Mouse (Mus musculus): ENCODE measurements around the gene Pik3r6.

Gene Pik3r6

DNA sequence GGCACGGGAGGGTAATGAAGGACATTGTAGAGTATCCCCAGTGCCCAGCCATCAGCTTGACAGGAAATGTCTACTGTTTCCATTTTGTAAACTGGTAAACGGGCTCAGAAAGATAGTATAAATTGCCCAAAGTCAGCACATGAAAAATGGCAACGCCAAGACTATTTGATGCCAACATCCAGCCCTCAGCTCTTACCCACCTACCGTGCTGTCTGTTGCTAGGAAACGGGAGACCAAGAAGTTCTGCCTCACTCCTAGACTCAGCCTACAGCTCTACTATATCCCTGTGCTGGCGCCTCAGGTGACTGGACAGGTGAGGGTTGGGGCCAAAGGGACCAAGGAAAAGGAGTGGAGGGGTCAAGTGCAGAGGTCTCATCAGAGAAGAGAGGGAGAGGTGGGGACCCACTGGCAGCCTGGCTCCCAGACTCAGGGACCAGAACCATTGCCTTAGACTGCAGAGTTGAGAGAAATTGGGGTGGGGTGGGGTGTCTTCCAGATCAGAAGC is 31.2 kb downstream of the Pik3r6 start:
- DNase-seq (ENCODE audit: inconsistent ontology term) = no peak

DNA sequence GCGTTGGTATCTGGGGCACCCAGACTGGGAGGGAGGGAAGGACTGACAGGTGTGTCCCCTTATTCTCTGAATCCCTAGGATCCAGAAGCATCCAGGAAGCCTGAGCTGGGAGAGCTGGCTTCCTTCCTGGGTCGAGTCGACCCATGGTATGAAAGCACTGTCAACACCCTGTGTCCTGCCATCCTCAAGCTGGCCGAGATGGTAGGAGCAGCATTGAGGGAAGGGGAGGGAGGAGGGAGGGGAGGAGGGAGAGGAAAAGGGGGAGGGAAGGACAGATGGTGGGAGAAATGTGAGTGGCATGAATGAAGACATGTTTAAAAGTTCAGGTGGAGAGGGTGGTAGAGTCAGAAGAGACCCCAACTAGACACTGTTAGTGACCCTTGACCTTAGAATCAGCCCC is 33.2 kb downstream of the Pik3r6 start:
- DNase-seq (ENCODE audit: inconsistent ontology term) = no peak

DNA sequence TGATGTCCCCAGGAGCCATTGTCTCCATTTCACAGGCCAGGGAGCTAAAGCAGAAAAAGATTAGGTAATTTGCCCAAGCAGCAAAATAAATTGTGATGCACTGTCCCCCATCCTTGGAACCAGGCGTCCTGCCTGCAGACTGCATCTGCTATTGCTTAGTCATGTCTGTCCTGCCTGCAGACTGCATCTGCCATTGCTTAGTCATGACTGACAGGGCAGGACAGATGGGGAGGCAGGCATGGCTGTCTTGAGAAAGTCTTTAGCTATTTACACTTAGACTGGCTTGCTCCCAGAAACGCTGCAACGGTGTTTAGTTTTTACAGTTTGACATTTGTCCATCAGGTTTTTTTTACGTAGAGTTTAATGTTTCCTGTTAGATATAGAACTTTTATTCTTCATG is 33.6 kb downstream of the Pik3r6 start:
- DNase-seq (ENCODE audit: inconsistent ontology term) = peak; percentile 20

DNA sequence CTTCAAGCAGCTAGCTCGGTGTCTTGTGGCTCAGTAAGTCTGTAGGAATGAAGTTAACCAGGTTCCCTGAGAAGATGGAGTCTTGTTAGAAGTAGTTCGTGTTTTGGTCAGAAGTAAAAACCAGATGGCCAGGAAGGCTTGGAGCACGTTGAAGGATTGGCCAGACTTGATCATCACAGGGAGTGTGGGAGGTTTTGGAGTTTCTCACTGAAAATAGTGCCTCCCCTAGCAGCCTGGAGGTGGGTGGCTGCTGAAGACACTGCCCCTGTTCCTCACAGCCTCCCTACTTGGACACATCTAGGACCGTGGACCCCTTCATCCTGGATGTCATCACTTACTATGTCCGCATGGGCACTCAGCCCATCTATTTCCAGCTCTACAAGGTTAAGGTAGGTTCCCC is 36.8 kb downstream of the Pik3r6 start:
- DNase-seq (ENCODE audit: inconsistent ontology term) = no peak

DNA sequence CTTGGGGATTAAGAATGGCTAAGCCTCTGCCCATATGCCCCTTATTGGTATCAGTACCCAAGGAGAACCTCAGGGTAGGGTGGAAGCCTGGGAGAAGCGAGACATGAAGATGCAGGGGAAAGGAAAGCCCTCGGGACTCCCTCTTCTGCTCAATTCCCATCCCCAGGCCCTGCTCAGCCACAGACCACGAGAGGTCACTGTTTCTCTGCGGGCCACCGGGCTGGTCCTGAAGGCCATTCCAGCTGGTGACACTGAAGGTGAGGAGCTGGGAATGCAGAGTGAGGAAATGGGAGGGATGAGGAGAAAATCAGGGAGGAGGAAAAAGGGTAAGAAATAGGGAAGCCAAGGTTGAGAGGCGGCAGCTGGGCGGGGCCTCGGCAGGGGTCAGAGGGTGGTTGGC is 41.7 kb downstream of the Pik3r6 start:
- DNase-seq (ENCODE audit: inconsistent ontology term) = peak; percentile 32

DNA sequence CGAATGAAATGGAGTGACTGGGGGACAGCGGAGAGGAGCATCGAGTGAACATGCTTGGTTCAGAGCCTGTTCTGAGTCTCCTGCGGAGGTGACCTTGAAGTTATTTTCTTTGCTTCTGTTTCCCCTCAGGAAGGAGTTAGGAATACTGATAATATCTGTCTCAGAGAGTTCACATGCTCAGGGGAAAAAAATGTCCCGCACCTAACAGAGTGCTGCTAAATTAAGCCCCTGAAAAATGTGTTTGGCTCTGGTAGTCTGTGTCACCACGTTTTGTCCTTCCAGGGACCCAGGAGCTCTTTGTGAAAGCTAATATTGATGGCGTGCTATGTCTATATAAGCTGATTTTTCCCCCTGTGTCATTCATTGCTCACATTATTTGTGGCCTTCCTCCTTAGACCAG is 42.4 kb downstream of the Pik3r6 start:
- DNase-seq (ENCODE audit: inconsistent ontology term) = no peak

DNA sequence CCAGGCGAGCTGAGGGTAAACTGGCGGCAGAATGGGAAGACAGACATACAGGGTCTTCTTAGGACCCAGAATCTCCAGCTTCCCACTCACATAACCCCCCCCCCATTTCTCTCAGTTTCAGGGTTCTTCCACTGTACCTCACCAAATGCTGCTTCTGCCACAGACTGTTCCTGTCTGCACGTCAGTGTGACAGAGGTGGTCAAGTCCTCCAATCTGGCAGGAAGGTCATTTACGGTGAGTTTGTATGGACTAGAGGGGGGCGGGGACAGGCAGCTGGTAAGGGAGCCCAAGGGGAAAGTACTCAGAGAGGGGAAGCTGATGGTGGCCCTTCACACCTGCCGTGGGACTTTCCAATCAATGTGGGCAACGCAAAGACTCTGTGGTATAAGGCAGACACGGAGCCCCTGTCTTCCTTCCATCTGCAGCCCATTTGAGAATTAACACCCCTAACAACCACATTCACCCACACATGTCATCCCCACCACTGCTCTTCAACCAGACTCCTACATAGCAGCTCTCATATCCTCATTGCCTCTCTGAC is 42.9 kb downstream of the Pik3r6 start:
- DNase-seq (ENCODE audit: inconsistent ontology term) = no peak

DNA sequence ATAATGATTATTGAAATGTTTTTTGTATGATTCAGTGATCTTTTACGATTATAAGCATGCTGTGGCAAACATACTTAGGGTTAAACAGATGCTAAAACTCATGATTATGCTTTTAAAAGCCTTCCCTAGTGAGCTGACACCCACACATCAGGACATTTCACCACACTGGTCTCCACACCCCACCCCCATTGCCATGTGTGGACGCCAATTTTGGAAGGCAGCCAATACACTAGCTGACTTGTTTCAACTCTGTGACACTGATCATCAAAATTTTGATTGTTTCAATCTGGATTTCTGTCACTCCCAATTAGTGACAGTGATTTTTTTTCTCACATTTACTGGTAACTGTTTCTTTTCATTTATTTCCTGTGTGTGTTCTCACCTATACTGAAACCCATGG is 44.7 kb downstream of the Pik3r6 start:
- DNase-seq (ENCODE audit: inconsistent ontology term) = no peak

DNA sequence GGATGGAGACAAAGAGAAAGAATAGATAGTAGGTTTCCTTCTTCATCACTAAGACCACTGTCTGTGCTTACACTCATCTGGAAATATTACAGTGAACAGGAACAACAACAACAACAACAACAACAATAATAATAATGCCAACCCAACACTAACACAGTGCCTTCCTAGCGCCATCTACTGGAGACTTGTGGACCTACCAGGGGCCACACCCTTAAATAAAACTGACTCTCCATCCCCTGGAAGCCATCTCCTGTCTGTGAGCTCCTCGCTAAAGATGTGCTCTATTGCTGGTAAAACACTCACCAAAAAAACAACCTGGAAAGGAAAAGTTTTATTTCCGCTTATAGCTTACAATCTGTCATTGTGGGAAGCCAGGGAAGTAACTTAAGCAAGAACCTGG is 46.8 kb downstream of the Pik3r6 start:
- no peak for DNase-seq (ENCODE audit: inconsistent ontology term)

DNA sequence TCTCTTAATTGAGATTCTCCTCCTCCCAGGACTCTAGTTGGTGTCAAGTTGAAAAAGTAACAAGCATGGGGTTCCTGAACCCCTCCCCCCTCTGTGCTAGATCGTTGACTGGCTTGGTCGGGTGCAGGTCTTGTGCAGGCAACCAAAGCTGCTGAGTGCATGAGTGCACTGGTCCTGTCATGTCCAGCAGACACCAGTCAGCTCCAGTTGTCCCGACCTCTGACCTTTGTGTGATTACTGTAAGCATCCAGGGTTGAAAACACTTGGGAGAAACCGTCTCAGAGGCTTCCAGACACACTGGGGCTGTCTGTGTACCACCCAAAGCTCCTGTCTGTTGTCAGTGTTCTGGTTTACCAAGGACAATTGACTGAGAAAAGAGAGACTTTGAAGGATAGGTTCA is 47.5 kb downstream of the Pik3r6 start:
- DNase-seq (ENCODE audit: inconsistent ontology term) = no peak

DNA sequence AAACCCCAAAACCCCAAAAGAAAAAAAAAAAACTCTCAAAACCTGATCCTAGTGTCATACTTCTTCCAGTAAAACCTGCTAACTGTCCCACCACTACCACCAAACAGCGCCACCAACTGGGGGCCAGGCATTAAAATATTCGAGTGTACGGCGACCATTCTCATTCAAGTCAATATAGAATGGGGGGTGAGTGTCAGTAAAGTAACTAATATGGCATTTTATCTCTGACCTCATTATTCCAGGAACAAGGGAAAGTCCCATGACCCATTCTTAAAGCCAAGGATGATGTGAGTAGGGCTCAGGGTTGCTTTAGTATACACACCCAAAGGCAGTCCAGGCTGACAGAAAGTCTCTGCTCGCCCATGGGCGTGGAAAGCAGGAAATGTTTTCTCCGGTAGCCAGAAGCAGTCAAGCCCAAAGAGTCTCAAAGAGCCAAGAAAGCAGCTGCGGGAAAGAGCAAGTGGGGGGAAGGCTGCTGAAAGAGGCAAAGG is 51.2 kb downstream of the Pik3r6 start:
- DNase-seq (ENCODE audit: inconsistent ontology term) = no peak

DNA sequence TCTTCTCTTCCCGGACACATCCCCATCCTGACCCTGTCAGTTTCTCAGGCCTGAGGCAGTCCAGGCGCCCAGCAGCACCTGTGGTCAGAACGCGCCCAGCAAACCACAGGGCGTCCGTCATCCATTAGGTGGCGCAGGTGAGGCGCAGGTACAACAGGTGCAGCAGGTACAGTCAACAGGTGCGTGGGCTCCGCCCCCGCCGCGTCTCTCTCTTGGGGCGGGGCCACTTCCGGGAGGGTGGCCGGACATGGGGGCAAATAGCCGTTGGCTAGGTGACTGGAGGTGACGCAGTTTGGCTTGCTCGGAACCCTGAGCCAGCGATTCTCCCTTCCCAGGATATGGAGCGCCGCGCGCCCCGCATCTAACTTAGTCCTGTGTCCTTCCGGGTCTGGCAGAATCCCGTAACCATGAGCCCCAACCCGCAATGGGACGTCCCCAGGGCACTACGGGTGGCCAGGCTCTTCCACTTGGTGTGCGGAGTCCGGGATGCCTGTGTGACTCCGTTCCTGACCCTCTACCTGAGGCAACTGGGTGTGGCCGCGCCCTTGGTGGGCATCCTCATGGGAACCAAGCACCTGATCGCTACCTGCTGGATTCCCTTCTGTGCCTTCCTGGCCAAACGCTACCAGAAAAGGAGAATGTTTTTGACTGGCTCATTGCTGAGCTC is 53.2 kb downstream of the Pik3r6 start, which contains the start of gene Mfsd6l:
Gene Mfsd6l, plus strand, starts transcription at position 269 of the 667 bp plus-strand sequence.
- no peak for DNase-seq (ENCODE audit: inconsistent ontology term)

DNA sequence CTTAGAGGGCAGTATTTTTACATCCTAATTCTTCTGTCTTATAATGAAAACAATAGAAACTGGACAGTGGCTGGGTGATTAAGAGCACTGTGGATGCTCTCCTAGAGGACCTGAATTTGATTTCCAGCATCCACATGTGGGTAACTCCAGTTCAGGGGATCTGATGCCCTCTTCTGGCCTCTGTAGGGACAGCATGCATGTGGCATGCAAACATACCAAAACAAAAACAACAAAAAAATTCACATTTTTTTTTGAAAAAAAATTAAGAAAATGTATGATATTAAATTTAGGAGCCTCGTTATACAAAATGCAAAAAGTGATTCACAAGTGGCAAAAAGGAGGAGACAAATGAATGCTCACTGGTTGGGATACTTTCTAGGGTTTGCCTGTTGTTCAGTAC is 56.7 kb downstream of the Pik3r6 start:
- no peak for DNase-seq (ENCODE audit: inconsistent ontology term)

DNA sequence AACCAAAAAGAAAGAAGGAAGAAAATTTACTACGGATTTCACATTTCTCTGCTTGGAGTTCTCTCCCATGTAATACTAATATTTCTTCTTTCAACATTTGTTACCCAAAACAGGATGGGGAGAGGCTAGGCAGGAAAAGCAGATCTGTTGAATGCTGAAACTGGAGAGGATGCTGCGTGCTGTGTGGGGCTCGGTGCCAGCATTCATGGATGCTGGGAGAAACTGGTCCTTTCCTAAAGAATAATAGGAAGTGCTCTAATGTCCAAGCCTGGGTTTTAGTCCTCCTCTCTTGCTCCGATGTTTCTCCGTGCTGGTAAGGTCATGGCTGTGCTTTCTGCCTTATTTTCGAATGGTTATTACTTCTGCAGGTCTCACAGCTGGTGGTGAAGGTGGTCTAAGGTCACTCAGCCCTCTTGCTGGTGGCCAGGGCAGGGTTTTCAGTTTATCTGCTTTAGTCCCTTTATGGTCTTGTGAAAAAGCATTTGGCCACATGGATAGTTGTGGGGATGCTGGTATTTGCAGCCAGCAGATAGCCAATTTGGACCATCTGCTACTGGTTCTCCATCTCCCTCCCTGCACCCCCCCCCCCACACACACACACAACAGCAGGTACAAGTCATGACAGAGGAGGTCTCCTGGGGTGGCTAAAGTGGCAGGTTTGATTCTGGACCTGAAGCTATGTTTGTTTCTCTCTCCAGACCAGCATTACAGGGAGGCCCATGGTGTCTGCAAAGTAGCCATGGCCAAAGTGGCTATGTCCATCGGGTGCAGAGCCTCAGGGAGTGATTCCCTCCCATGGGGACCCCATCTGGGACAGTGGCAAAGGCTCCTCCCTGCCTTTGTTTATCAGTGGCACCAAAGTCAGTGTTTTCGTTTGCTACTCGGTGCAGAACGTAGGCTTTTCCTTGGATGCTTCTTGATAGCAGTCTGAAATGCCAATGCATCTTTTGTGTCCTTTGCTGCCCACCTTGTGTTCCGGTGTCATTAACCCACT is 59.4 kb downstream of the Pik3r6 start:
- DNase-seq (ENCODE audit: inconsistent ontology term) = no peak

DNA sequence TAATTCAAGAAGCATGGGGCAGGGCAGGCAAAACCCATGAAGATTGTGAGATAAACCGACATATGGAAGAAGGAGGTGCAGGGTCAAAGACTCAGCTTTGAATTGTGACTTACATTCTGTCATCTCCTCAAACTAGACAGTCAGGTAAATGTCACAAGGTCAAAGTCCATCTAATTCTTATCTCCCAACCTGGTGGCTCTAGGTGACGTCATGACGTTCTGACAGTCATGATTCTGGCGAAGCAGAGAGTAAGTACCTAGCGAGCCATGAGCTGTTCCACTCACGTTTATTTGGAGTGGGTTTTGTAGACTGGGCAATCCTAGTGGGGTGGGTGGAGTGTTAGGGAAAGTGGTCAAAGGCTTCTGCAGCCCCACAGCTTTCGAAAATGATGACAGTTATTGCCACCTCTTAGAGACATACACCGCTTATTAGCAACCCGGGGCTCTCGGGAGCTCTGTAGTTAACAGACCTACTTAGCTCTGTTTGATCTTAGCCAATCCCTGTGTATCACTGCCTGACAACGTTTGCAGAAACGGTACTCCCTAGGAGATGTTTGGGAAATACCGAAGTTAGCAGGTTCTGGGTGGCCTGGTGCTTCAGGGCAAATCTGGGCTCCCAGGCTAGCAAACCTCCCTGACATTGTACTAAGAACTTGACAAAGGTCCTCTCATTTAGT is 61.7 kb downstream of the Pik3r6 start:
- DNase-seq (ENCODE audit: inconsistent ontology term) = no peak

DNA sequence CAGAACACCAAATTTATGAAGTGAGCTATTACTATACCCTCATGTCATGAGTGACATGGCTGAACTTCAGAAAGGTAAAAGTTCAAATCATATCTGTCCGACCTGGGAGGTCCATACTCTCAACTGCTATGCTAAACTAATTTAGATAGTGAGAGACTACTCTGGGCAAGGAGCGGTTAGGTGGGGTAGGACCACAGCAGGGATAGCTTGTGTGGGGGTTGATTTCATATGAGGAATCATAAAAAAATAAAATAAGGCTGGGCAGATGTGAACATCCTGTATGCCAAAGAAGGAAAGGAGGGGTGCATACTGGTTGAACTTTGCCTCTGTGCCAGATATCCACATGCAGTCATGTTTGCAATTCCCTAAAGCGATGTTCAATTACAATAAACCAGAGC is 62.2 kb downstream of the Pik3r6 start:
- DNase-seq (ENCODE audit: inconsistent ontology term) = no peak

DNA sequence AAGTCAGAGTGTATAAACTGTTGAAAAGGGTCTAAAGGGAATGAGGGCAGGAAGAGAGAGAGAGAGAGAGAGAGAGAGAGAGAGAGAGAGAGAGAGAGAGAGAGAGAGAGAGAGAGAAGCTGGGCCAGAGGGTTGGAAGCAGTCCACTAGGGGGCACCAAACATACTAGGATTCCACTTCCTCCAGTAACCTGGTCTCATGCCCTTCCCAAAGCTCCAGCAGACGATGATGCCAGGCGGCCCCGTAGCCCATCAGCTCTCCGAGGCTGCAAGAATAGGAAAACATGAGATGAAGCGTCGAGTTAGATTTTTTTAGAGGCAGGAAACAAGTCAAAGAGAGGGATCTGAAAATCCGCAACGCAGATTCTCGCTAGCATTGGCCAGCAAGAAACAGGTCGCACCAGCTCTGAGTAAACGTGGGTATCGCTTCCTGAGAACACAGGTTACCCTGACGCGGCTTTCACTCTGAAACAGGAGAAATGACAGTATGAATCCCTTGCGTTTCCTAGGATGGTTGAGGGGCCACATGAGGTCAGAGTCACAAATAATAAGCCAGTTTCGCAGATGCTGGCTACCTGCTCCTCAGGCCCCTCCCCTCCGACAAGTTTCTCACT is 63.7 kb downstream of the Pik3r6 start:
- DNase-seq (ENCODE audit: inconsistent ontology term) = peak; percentile 75

DNA sequence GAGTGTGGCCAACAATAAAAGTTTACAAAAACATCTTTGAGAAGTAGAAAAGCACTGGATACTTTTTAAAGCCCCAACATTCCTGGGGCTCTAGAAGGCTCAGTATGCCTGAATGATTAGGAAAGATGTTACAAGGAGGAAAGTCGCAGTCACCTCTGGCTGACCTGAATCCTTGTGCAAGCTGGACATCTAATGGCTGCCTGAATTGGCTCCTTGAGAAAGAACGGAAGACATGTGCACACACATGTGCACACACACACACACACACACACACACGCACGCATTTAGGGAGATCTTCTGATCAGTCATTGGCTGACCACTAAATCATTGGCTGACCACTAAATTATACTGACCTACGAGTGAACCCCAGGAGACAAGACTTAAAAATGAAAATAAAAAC is 68.0 kb downstream of the Pik3r6 start:
- no peak for DNase-seq (ENCODE audit: inconsistent ontology term)

DNA sequence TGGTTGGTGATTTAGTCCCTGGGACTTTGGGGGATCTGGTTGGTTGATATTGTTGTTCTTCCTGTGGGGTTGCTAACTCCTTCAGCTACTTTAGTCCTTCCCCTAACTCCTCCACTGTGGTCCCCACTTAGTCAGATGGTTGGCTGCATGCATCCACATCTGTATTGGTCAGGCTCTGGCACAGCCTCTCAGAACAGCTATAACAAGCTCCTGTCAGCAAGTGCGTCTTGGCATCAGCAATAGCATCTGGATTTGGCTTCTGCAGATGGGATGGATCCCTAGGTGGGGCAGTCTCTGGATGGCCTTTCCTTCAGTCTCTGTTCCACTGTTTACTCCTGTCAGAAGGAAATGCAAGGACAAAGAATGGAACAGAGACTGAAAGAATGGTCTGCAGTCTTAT is 74.3 kb downstream of the Pik3r6 start:
- DNase-seq (ENCODE audit: inconsistent ontology term) = no peak

DNA sequence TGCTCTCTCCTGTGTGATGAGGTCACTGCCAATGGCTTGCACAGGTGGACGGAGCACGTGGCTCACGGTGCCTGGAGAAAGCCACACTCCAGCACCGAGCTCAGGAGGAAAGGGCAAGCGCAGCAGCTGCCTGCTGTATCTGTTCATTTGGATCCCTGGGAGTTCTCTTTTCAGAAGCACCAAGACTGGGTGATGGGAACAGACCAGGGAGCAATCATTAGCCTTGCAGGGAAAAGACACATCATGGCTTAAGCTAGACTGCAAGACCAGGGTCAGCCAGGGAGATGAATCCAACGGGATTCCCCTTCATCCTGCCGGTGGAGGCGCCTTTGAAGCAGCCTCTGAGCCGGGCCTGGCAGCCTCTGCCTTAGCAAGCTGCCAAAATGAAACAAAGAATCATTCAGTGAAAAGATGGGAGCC is 76.7 kb downstream of the Pik3r6 start:
- peak; percentile 89 for DNase-seq (ENCODE audit: inconsistent ontology term)

DNA sequence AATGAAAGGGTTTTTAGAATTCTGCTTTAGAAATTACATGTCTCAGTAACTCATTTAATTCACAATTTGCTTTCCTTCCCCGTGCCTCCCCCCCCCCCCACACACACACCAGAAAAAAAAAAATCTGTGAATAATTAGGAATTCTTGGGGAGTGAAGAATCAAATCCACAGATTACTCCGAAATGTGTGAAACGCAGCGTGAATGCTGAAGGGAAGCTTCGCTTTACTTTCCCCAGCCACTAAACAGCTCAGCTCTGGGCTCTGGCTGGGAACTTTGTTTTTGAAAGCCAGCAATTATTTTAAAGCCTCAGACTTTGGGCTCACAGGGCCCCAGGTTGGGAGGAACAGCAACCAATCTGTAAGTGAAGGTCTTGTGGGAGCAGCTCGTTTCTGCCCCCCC is 77.7 kb downstream of the Pik3r6 start:
- peak; percentile 7 for DNase-seq (ENCODE audit: inconsistent ontology term)
